Mouse (Mus musculus) forebrain, embryonic 13.5 days (tissue): ENCODE measurements around the gene Hes3. TPM values are rescaled to one million over a fixed set of nuclear protein-coding genes. Genes with fewer than 3 reads are reported as not detected.

Experiments used
- ATAC-seq: fragments of 200-750 bp; cut with Nextera tagmentation; 2 replicates; pipeline ENCODE4 v1.8.0; 2017
- H3K27ac ChIP-seq: fragments of 300-500 bp; sonication (generic); 2 replicates; pipeline ENCODE4 v1.5.1; 2015; ENCODE audit warnings: inconsistent platforms, mild to moderate bottlenecking, moderate library complexity
- H3K27me3 ChIP-seq: fragments of 300-500 bp; sonication (generic); 2 replicates; pipeline ENCODE4 v1.6.1; 2015; ENCODE audit warnings: mild to moderate bottlenecking, inconsistent platforms
- H3K36me3 ChIP-seq: fragments of 300-500 bp; sonication (generic); 2 replicates; pipeline ENCODE4 v1.6.1; 2015; ENCODE audit warnings: mild to moderate bottlenecking, inconsistent platforms; ENCODE audit not compliant: poor library complexity, severe bottlenecking
- H3K4me1 ChIP-seq: fragments of 300-500 bp; sonication (generic); 2 replicates; pipeline ENCODE4 v1.6.1; 2015; ENCODE audit warnings: inconsistent platforms
- H3K4me2 ChIP-seq: fragments of 300-500 bp; sonication (generic); 2 replicates; pipeline ENCODE4 v1.6.1; 2015; ENCODE audit warnings: inconsistent platforms, mild to moderate bottlenecking, moderate library complexity
- H3K4me3 ChIP-seq: fragments of 300-500 bp; sonication (generic); 2 replicates; pipeline ENCODE4 v1.5.1; 2015; ENCODE audit warnings: mild to moderate bottlenecking, inconsistent platforms
- H3K9ac ChIP-seq: fragments of 300-500 bp; sonication (generic); 2 replicates; pipeline ENCODE4 v1.6.1; 2015; ENCODE audit warnings: mild to moderate bottlenecking, inconsistent platforms
- H3K9me3 ChIP-seq: fragments of 300-500 bp; sonication (generic); replicated peaks from 2 replicates; pipeline ENCODE4 v1.6.1; 2016; ENCODE audit warnings: inconsistent platforms
- WGBS: fragments of 180-500 bp; shearing (Covaris S2); methylation state at CpG from one replicate; pipeline ENCODE4 v1.1.7; 2015; 5-methylcytosine and 5-hydroxymethylcytosine counted together
- polyA plus RNA-seq: library from polyadenylated mRNA; unstranded; fragments of >200 nt; fragmentation: Nextera tagmentation; extraction: Ambion mirVana; gene quantifications from 2 replicates; pipeline ENCODE4 v1.2.1, GENCODE M21; 2015

Gene Hes3
- polyA plus RNA-seq, 1 experiment from 2014 or later, result not detected

DNA sequence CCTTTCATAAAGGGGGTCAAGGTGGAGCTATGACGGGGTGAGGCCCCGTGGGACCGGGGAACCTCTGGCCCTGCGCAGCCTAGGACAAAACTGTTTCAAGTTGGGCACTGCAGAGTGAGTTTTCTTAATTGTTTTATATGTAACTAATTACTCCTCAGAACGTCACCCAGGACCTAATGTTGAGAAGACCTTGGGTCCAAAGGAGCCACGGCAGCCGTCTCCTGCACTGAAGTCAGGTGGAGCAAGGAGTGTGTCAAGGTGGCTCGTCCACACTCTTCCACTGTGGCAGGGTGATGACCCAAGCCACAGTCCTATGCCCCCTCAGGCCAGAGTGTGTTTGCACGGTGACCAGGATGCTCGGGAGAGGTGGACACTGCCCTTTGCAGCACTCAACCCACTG lies 11.7 kb upstream of the Hes3 start:
- ATAC-seq, result no peak
- Histone ChIP-seq H3K4me1 (peaks cover 9% of the 10 kb centered on the region), H3K4me3 (no peak overlapping the region), H3K4me2 (no peak overlapping the region), H3K9me3 (no peaks in the 10 kb centered on the region), H3K36me3 (peaks cover 70% of the 10 kb centered on the region), H3K27ac (no peak overlapping the region), H3K9ac (no peak overlapping the region), H3K27me3 (no peaks in the 10 kb centered on the region)
- WGBS, result 93% methylated on average over 10 of the region's 10 CpGs

DNA sequence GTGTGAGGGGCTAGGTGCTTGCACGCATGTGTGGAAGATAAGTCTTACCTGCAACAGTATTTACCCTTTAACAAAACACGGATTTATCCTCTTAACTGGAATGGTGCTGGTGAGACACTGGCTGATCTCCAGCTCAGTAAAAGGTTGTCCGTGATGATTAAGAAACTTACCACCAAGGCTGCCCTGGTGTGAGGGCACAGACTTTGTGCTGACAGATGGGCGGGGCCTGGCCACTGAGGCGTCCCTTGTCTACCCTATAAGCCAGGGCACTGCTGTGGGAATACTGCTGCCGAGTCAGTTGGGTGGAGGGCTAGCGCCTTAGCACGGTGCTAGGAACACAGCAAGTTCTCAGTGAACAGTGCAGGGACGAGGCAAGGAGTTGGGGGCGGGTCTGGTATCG lies 10.6 kb upstream of the Hes3 start:
- Histone ChIP-seq H3K27me3 (no peaks in the 10 kb centered on the region), H3K9ac (no peak overlapping the region), H3K9me3 (no peaks in the 10 kb centered on the region), H3K36me3 (peaks cover 67% of the 10 kb centered on the region), H3K4me2 (no peak overlapping the region), H3K4me1 (peaks cover 15% of the 10 kb centered on the region), H3K4me3 (no peak overlapping the region), H3K27ac (no peak overlapping the region)
- ATAC-seq, result no peak
- 68% methylated on average over 11 of the region's 11 CpGs for WGBS

DNA sequence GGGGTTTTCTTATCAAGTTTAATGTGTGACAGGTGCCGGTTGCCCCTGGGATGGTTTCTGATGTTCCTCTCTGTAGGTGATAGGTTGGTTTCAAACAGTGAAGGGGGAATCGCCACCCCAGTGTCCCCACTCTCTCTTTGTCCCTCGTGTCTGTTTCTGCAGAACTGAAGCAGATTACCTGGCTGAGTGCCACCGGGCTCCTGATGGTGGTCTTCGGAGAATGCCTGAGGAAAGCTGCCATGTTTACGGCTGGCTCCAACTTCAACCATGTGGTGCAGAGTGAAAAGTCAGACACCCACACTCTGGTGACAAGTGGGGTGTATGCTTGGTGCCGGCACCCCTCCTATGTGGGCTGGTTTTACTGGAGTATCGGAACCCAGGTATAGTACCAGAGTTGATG lies 8.9 kb upstream of the Hes3 start:
- no peak overlapping the region for H3K4me3 ChIP-seq
- H3K4me2 ChIP-seq, result no peak overlapping the region
- H3K36me3 ChIP-seq, result peaks cover 58% of the 10 kb centered on the region
- ATAC-seq, result no peak
- H3K9me3 ChIP-seq, result no peaks in the 10 kb centered on the region
- peaks cover 7% of the 10 kb centered on the region for H3K27me3 ChIP-seq
- 83% methylated on average over 8 of the region's 8 CpGs for WGBS
- no peak overlapping the region for H3K9ac ChIP-seq
- H3K4me1 ChIP-seq, result peaks cover 19% of the 10 kb centered on the region
- H3K27ac ChIP-seq, result no peak overlapping the region

DNA sequence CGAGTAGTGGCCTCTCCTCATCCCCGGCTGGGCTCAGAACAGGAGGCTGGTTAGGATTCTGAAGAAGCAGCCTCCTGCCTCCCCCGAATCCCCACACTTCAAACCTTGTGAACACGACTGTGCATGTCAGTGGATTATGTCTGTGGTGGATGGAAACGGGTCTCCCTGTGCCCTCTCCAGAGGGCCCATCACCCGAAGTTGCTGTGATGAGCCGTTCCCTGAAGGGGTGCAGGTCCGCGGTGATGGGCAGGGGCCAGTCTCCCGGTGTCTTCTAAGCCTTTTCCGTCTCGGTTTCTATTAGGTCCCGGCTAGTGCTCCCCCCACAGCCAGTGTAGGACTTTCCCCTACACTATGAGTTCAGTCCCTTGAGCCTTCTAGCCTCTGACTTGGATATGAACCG lies 7.4 kb upstream of the Hes3 start:
- Histone ChIP-seq H3K9me3 (no peaks in the 10 kb centered on the region), H3K27ac (no peak overlapping the region), H3K4me1 (peaks cover 19% of the 10 kb centered on the region), H3K36me3 (peaks cover 44% of the 10 kb centered on the region), H3K4me2 (peak overlapping the region; percentile 75), H3K27me3 (peaks cover 22% of the 10 kb centered on the region), H3K4me3 (peak overlapping the region; percentile 96; the same call in 1 of the 2 replicates), H3K9ac (peak overlapping the region; percentile 84)
- 84% methylated on average over 14 of the region's 14 CpGs for WGBS
- no peak for ATAC-seq

DNA sequence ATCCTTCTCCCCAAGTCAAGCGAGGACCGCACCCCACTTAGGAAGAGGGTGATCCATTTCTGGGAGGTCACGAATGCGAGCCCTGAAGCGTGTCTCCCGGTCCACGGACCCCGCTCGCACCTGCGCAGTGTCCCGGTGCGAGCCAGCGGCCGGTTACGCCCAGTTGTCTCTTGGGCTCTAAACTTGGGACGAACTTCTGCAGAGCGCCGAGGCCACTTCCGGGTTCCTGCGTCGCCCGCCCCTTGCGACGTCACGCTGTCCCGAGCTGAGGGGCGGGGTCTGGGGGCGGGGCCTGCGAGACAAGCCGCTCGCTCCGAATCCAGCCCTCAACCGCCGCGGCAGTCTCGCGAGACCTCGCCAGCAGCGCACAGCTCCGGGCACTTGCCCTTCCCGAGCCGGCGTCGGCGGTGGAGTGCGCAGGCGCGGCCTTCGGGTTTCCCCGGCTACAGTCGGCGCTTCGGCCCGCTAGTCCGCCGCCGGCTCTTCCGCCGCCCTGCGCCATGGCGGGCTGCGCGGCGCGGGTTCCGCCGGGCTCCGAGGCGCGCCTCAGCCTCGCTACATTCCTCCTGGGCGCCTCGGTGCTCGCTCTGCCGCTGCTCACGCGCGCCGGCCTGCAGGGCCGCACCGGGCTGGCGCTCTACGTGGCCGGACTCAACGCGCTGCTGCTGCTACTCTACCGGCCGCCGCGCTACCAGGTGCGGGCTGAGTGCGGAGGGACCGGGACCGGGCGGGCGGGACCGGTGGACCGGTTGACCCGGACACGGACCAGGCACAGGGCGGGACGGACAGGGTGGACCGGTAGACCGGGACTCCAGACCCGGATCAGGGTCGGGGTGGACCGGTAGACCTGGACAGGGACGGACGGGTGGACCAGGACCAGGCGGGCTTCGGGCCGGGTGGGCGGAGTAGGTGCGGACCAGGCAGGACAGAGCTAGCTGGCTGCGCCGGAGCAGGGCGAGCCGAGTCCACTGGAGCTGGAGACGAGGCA lies 5.7 kb upstream of the Hes3 start, which contains the start of gene Icmt:
Gene Icmt, plus strand, starts transcription at position 354 of the 988 bp plus-strand sequence.
- under 1% methylated on average over 96 of the region's 119 CpGs for WGBS
- H3K27me3 ChIP-seq, result peaks cover 39% of the 10 kb centered on the region

DNA sequence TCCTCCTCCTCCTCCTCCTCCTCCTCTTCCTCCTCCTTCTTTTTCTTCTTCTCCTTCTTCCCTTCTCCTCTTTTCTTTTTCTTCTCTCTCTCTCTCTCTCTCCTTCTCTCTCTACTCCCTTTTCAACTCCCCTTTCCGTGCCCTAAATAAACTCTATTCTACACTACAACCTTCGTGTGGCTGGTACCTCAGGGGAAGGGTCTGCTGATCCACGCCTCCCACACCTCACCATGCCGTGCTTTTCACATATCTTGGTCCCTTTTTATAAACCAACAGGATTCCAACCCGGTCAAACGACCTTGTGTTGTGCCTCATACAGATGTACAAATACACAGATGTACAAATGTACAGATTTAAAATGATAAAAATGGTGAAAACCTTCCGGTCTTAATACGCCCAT lies 4.9 kb upstream of the Hes3 start:
- Histone ChIP-seq H3K4me3 (peak overlapping the region; percentile 96), H3K9ac (peak overlapping the region; percentile 61), H3K27me3 (peaks cover 47% of the 10 kb centered on the region), H3K4me1 (peaks cover 36% of the 10 kb centered on the region), H3K27ac (no peak overlapping the region), H3K9me3 (no peaks in the 10 kb centered on the region), H3K4me2 (peak overlapping the region; percentile 75), H3K36me3 (peaks cover 20% of the 10 kb centered on the region)
- 19% methylated on average over 8 of the region's 8 CpGs for WGBS
- no peak; the same call in 1 of the 2 replicates for ATAC-seq

More for the DNA sequence above, 5.7 kb upstream of the Hes3 start, which contains the start of gene Icmt:
- Histone ChIP-seq H3K4me2 (peak within 1 kb of the TSS; percentile 75), H3K9ac (peak within 1 kb of the TSS; percentile 84), H3K36me3 (peaks cover 28% of the 10 kb centered on the region), H3K9me3 (no peaks in the 10 kb centered on the region), H3K4me1 (peaks cover 30% of the 10 kb centered on the region), H3K4me3 (peak within 1 kb of the TSS; percentile 96), H3K27ac (peak within 1 kb of the TSS; percentile 78)
- ATAC-seq, result peak; percentile 97

DNA sequence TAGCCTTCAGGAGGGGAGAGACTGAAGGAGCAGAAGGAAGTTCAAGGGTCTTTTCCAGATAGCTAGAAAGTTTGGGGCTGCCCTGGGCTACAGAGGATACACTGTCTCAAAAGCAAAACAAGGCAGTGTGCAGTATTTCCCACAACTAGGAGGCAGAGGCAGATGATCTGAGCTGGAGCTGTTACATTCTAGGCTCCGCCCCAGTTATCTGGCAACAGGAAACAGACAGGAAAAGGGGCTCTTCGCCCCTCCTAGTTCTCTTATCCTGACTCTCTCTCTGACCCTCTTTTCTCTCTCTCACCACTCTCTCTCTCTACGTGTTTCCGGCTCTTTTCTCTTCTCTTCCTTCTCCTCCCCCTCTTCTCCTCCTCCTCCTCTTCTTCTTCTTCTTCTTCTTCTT lies 4.5 kb upstream of the Hes3 start:
- peaks cover 16% of the 10 kb centered on the region for H3K36me3 ChIP-seq
- no peak overlapping the region for H3K27ac ChIP-seq
- no peak overlapping the region for H3K4me3 ChIP-seq
- ATAC-seq, result no peak
- H3K9ac ChIP-seq, result no peak overlapping the region
- WGBS, result 64% methylated on average over 4 of the region's 4 CpGs
- H3K4me1 ChIP-seq, result peaks cover 41% of the 10 kb centered on the region
- H3K27me3 ChIP-seq, result peaks cover 51% of the 10 kb centered on the region
- no peak overlapping the region for H3K4me2 ChIP-seq
- no peaks in the 10 kb centered on the region for H3K9me3 ChIP-seq

DNA sequence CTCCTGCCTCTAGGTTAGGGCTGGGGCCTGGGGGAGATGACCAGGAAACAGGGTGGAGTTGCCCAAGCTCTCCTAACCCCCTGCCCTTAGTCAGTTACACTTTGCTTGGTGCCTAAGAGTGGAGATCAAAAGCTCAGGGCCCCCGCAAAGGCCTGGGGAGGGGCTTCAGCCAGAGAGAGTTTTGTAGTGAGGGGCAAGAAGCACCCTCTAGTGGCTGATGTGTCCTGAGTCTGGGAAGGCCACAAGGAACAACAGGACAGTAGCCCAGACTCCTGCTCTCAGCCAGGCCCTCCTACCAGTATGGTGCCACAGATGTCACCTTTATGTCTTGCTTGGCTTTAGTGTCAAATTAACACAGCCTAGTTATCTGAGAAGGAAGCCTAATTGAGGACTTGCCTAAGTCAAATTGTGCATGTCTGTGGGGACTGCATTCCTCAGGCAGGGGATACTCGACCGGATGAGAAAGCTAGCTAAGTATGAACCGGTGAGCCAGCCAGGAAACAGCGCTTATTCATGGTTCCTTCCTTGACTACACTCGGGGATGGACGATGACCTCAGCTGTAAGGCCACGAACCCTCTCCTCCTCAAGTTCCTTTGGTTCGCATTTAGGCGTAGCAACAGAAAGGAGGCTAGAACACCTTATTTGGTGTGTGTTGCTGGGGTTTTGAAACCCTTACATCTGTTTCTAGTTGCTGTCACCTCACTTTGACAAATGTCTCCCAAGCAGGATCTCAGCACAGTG lies 2.9 kb upstream of the Hes3 start:
- Histone ChIP-seq H3K9me3 (no peaks in the 10 kb centered on the region), H3K36me3 (peaks cover under 1% of the 10 kb centered on the region; the same call in 1 of the 2 replicates), H3K4me3 (no peak overlapping the region), H3K4me2 (no peak overlapping the region), H3K4me1 (peaks cover 55% of the 10 kb centered on the region), H3K27me3 (peaks cover 66% of the 10 kb centered on the region), H3K9ac (no peak overlapping the region), H3K27ac (no peak overlapping the region)
- ATAC-seq, result no peak
- WGBS, result 61% methylated on average over 10 of the region's 10 CpGs

DNA sequence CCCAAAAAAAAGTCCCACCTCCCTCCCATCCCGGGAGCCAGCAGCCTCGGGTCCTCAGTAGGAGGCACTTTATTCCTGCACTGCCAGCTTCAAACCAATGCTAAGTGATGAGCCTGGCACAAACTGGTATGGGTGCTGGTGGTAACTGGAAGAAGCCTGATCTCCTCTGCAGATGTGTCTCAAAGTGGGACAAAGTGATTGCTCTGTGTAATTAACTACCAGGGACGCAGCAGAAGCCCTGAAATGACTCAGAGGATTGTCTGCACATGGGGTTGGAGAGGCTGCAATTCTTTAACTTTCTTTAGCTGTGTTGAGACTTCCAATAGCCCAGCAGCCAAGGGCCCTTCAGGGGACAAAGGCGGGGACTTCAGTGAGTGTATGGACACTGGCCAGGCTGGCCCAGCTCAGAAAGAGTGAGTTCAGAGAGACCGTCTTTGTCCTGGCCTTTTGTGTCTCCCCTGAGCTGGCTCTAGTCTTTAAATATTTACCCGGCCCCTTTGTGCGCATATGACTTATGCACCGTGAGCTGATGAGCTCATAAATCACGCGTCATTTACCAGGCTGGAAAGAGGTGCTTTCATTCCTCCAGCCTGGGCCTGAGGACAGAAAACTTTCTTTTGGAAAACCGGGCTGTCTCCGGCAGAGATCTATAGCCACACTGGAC lies 772 bp upstream of the Hes3 start:
- 2% methylated on average over 12 of the region's 12 CpGs for WGBS
- H3K4me3 ChIP-seq, result no peak overlapping the region
- H3K9me3 ChIP-seq, result no peaks in the 10 kb centered on the region
- no peaks in the 10 kb centered on the region for H3K36me3 ChIP-seq
- H3K4me2 ChIP-seq, result no peak overlapping the region
- H3K4me1 ChIP-seq, result peaks cover 54% of the 10 kb centered on the region
- peaks cover 83% of the 10 kb centered on the region for H3K27me3 ChIP-seq
- H3K9ac ChIP-seq, result no peak overlapping the region
- no peak for ATAC-seq
- H3K27ac ChIP-seq, result no peak overlapping the region

DNA sequence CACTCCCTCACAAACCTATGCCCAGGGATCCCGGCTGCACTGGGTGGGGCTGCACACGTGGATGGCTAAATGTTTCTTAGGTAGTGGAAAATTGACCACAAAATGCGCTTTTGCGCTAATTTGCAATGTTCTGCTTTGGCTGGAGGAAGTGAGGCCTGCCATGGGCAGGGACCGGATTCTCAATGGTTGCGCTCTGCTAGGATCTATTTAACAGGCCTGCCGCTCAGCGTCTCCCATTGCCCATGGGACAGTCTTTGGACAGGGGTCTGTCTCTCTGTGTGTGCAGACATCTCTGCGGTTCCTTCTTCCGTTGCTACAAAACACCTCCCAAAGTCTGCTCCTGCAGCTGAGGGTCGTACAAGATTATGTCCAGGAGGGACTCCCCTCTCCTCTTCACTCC lies 471 bp downstream of the Hes3 start:
- Histone ChIP-seq H3K9me3 (no peaks in the 10 kb centered on the region), H3K9ac (no peak overlapping the region), H3K4me2 (peak overlapping the region; percentile 64), H3K4me3 (peak overlapping the region; percentile 34; the same call in 1 of the 2 replicates), H3K4me1 (peaks cover 63% of the 10 kb centered on the region), H3K27ac (no peak overlapping the region), H3K36me3 (no peaks in the 10 kb centered on the region), H3K27me3 (peaks cover 94% of the 10 kb centered on the region)
- WGBS, result 5% methylated on average over 11 of the region's 11 CpGs
- ATAC-seq, result no peak

DNA sequence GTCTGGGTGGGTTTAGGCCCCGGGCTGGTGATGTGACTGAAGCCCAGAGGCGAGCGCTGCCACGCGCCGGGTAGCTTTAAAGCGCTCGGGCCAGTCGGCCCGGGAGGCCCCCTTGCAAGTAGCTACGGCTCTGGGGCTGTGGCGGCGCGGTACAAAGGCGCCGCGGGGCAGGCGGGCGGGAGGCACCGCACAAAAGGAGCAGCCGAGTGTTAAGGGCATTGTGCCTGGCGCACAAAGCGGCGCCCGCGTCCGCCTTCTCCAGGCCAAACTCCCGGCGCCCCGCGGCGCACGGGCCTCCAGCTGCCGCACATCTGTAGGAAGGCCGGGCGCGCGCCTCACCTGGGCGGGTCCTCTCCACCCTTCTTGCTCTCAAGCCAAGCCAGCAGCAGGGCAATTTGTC lies 1.1 kb downstream of the Hes3 start:
- no peaks in the 10 kb centered on the region for H3K9me3 ChIP-seq
- peak overlapping the region; percentile 52 for H3K9ac ChIP-seq
- no peaks in the 10 kb centered on the region for H3K36me3 ChIP-seq
- H3K27me3 ChIP-seq, result peaks cover 94% of the 10 kb centered on the region
- ATAC-seq, result peak; percentile 39
- WGBS, result under 1% methylated on average over 38 of the region's 39 CpGs
- H3K4me2 ChIP-seq, result peak overlapping the region; percentile 64
- H3K4me1 ChIP-seq, result peaks cover 64% of the 10 kb centered on the region
- no peak overlapping the region for H3K27ac ChIP-seq
- peak overlapping the region; percentile 34 for H3K4me3 ChIP-seq
